Mouse (Mus musculus) cerebellum, adult 2 months (tissue): ENCODE measurements at regions not wholly inside any gene's neighbourhood (a gene's known extent, or its start where the extent isn't known, plus 50 kb on each side); places are given as distances from the start of the nearest gene placed in this dataset.

ENCODE experiments used
- CTCF ChIP-seq: fragments of 200-500 bp; IDR thresholded peaks from 2 replicates; pipeline ENCODE4 v1.5.1; 2011; ENCODE audit warnings: low read depth, mild to moderate bottlenecking, control low read depth, low read length, moderate library complexity, borderline replicate concordance; ENCODE audit not compliant: insufficient read depth
- POLR2A ChIP-seq: fragments of 200-500 bp; IDR thresholded peaks from 2 replicates; pipeline ENCODE4 v1.6.1; 2011; ENCODE audit warnings: low read length, control low read depth, borderline replicate concordance; ENCODE audit not compliant: insufficient read depth

GRCm38 (mm10) chr12:71501299-71501810, 191.7 kb downstream of the Dact1 start:
- TF ChIP-seq POLR2A (no peak), CTCF (no peak)
